8 mouse cellular contexts compared by ENCODE assay signal in the genomic region with DNA sequence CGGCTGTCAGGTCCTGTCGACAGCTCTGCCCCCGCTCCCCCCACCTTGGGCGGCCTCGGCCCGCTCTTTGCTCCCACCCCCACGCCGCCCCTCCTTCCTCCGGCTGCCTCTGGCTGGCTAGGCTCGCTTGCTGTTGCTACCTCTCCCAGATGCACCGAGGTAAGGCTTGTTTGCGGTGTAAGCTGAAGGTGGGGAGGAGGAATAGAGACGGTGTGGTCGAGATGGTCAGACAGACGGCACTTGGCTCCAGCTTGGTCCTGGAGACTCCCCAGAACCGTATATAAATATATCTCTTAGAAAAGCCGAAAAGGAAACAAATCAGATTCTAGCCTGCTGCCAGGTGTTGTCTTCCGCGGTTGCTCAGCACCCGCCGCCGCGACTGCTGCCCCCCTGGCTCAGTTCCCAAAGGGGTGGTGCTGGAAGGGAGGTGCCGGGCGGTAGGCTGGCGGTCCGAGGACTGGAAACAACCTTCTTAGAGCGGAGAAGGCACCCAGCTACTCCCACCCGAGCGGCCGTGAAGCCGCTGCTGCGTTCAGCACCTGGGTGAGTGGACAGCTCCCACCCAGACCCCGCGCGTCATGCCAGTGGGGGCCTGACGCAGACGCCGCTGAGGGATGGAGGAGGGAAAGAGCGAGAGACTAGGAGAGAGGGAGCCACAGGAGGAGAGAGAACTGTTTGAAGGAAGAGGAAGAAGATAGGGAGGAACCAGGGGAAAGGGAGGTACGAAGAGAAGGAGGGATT. TPM values are rescaled to one million over a fixed set of nuclear protein-coding genes. Genes with fewer than 3 reads are reported as not detected.
DNase-seq lines count a peak whose midpoint lies in the region; ATAC-seq and TF ChIP-seq lines count a peak whose summit lies in the region.

TSS of gene March4 (minus strand) at position 320 of the 741 bp plus-strand sequence.

- no peak for TF ChIP-seq CTCF in olfactory bulb, adult 2 months (IDR thresholded peaks at IDR 0.05; ENCODE audit: insufficient read depth, low read depth, low read length)

- peak within 1 kb of the TSS; percentile 63 for H3K4me2 ChIP-seq in embryonic facial prominence, embryonic 15.5 days (replicated peaks)

- no peak within 1 kb of the TSS for H3K27ac ChIP-seq in embryonic facial prominence, embryonic 15.5 days (replicated peaks)
- H3K27ac ChIP-seq in olfactory bulb, adult 2 months (ENCODE audit: insufficient read depth, low read depth, low read length) = peak within 1 kb of the TSS; percentile 84

- WGBS in embryonic facial prominence, embryonic 15.5 days = under 1% methylated on average over 41 of the region's 41 CpGs
- under 1% methylated on average over 41 of the region's 41 CpGs for WGBS in olfactory bulb, adult 2 months

- H3K4me1 ChIP-seq in embryonic facial prominence, embryonic 15.5 days = peaks cover 15% of the 10 kb centered on the region
- H3K4me1 ChIP-seq in olfactory bulb, adult 2 months (ENCODE audit: control insufficient read depth, insufficient read depth, low read length) = peaks cover 16% of the 10 kb centered on the region

- H3K27me3 ChIP-seq in embryonic facial prominence, embryonic 15.5 days = peaks cover 45% of the 10 kb centered on the region

- peak; percentile 49 for ATAC-seq in embryonic facial prominence, embryonic 15.5 days (ENCODE audit: insufficient number of reproducible peaks, low FRiP score, low TSS enrichment, low read depth)

- intact Hi-C loops in heart, postnatal 36 days (cut with DNase I) = no loop called here

- H3K36me3 ChIP-seq in embryonic facial prominence, embryonic 15.5 days = no peaks in the 10 kb centered on the region

- no peaks in the 10 kb centered on the region for H3K9me3 ChIP-seq in embryonic facial prominence, embryonic 15.5 days (replicated peaks)

- TF ChIP-seq POLR2A in olfactory bulb, adult 2 months (IDR thresholded peaks at IDR 0.05; ENCODE audit: insufficient read depth, low read depth, low read length) = peak; percentile 62

- peak; percentile 9 for DNase-seq in 3134 (ENCODE audit: extremely low read depth, insufficient read length, low spot score)
- DNase-seq in adrenal gland, postnatal 36 days = peak; percentile 80 to 85
- DNase-seq in heart, postnatal 36 days = peak; percentile 45 to 61
- DNase-seq in layer of hippocampus, adult 18-20 months (ENCODE audit: low spot score in 2 of 2) = peak; percentile 74
- DNase-seq in lung, adult 18-20 months = peak; percentile 40 to 70
- peak; percentile 83 for DNase-seq in thymus, postnatal 4 days

- no peak within 1 kb of the TSS for H3K9ac ChIP-seq in embryonic facial prominence, embryonic 15.5 days

- peak within 1 kb of the TSS; percentile 32 for H3K4me3 ChIP-seq in embryonic facial prominence, embryonic 15.5 days (replicated peaks)
- H3K4me3 ChIP-seq in olfactory bulb, adult 2 months (ENCODE audit: insufficient read depth, low read depth, low read length) = peak within 1 kb of the TSS; percentile 60

RNA-seq across cellular contexts. Expression of gene March4, which starts in this region (rescaled TPM):
- total RNA-seq in adrenal gland, postnatal 36 days (2021) = under 1 TPM; 0.30 to 0.56 TPM
- 0.17 and 0.27 TPM in 2 replicates for polyA plus RNA-seq in embryonic facial prominence, embryonic 15.5 days (2015; fragmentation: Nextera tagmentation; extraction: Ambion mirVana)
- total RNA-seq in heart, postnatal 36 days (2021) = not detected
- total RNA-seq in layer of hippocampus, adult 18-20 months (2021) = 10 to 100 TPM; 15.7 to 17.2 TPM
- not detected in 2 replicates for polyA plus RNA-seq in olfactory bulb, adult 2 months (2012; ENCODE audit: insufficient read depth, insufficient read length, low replicate concordance, missing spikeins)

Comparison
In these comparisons a context has a peak if more than half of its experiments do, and no peak if none do; other contexts are left out.
1. RNA of gene March4 (total RNA-seq): 15.7 to 17.2 TPM in layer of hippocampus, adult 18-20 months; 0.30 to 0.56 TPM in adrenal gland, postnatal 36 days and not detected in heart, postnatal 36 days; every median in the first group is over 10 times any median in the second.
2. Peak in DNase-seq in adrenal gland, postnatal 36 days; RNA of the gene not detected or under 1 TPM.
3. Peak in ATAC-seq, H3K4me3 ChIP-seq and H3K4me2 ChIP-seq in embryonic facial prominence, embryonic 15.5 days; RNA of the gene not detected or under 1 TPM.
4. Peak in DNase-seq in heart, postnatal 36 days; RNA of the gene not detected or under 1 TPM.
5. DNase-seq: peak in every context shown above with its lines; median percentile 83 in thymus, postnatal 4 days; 82 in adrenal gland, postnatal 36 days; 74 in layer of hippocampus, adult 18-20 months; 55 in lung, adult 18-20 months; 53 in heart, postnatal 36 days; 9 in 3134.